Mouse (Mus musculus) adrenal gland, adult 2 months (tissue): ENCODE data around the gene Sox5. TPM values are rescaled to one million over a fixed set of nuclear protein-coding genes. Genes with fewer than 3 reads are reported as not detected.

Source experiments
- DNase-seq: peaks from one replicate; pipeline ENCODE4 v3.0.0; 2021
- long read RNA-seq: library from polyadenylated mRNA; stranded (forward); transcript quantifications from one replicate; pipeline ENCODE4 v2.0.0, GENCODE M21; 2021
- polyA plus RNA-seq: library from polyadenylated mRNA; depleted of rRNA; stranded (reverse); fragments of >200 nt; gene quantifications from 2 replicates; pipeline ENCODE4 v1.2.3, GENCODE M21; 2012; rRNA removed
- total RNA-seq, 2 experiments: library from RNA; stranded (reverse); gene quantifications; 2 replicates each; pipeline ENCODE4 v1.2.3; 2021

Sox5 gene
- 10 to 100 TPM; 17.1 to 17.4 TPM for total RNA-seq
- 3.7 and 4.2 TPM in 2 replicates for polyA plus RNA-seq
- long read RNA-seq = 0 reads

GRCm38 (mm10) chr6:144781431-144782030 lies at the start of gene Sox5:
Sox5 (minus strand) TSS chr6:144781977.
- DNase-seq = peak; percentile 86

DNA sequence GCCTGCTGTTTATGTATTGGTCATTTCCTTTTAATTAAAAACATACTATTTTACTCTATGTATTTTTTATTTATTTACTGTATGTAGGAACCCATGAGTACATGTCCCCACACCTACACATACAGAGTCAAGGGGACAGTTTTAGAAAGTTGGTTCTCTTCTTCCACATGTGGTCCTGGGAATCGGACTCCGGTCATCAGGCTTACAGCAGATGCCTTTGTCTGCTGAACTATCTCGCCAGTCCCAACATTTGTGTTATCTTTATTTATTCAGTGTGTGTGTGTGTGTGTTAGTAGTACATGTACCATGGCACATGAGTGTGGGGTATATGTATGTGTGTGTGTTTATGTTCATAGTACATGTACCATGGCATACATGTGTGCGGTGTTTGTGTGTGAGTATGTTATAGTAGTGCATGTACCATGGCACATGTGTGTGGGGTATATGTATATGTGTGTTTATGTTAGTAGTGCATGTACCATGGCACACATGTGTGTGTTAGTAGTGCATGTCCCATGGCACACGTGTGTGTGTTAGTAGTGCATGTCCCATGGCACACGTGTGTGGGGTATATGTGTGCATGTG lies 43.3 kb upstream of the Sox5 start:
- DNase-seq = no peak

- DNase-seq = no peak
Observed at GRCm38 (mm10) chr6:144824153-144824552, 42.4 kb upstream of the Sox5 start.

DNA sequence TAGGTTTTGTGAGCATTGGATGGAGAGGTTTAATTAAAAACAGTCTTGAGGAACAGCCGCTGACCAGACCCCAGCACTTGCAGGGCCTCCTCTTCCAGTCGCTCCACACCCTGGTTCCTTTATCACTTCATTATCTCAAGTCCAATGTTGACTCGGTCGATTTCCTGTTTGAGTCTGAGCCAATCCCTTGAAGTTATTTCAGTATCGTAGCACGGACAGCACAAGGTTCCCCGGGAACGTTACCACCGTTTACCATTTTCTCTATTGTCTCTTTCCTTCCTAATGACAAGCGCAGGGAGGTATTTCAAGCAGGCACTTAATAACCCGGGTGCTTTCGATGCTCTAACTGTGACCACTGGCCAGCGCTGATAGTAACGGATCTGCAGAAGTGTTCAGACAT lies 40.8 kb upstream of the Sox5 start:
- no peak for DNase-seq

GRCm38 (mm10) chr6:144821019-144821418 lies 39.2 kb upstream of the Sox5 start:
- no peak for DNase-seq

- DNase-seq = no peak
Observed at GRCm38 (mm10) chr6:144818016-144818415, 36.2 kb upstream of the Sox5 start.

DNA sequence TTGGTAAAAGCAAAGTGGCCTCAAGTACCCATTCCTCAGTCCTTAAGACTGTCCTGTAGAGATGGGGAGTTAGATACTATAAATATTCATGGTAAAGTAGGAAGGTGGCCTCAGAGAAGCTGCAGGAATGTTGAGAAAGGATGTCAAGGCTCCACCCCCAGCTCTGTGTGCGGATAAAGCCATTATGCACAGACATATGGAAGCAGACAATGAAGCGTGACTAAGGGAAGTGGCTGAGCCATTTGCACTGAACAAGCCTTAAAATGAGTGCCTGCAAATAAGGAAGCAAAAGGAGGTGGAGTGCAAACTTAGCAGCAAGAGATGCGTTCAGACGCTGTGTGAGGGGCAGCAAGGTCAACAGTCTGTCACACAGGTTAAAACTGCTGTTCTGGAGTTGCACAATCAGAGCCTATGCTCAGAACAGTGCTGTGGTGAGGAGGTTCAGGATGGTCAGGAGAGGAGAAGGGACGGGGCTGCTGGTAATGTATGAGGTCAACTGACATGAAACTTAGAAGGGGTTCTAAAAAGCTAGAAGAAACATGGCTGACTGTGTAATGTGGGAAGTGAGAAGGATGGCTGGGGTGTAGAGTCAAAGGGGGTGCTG lies 35.7 kb upstream of the Sox5 start:
- no peak for DNase-seq

- DNase-seq = no peak
Observed at GRCm38 (mm10) chr6:144815542-144815941, 33.8 kb upstream of the Sox5 start.

DNA sequence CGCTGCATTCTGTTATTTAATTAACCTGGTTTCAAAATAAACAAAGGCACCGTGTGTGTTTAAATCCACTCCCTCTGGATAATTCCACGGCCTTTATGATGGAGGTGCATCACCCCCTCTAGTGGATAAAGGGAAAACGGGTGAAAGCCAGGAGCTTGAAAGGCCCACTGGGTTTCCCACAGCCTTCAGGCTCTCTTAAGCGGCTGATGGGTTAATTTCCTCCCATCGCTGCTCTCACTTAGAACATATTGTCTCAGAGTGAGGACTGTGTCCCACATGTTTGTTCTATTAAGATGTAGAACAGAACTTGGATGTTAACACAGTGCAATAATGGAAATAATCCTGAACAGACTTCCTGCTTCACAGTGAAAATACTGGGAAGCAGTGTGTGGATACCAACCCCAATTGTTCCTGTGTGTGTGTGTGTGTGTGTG lies 33.2 kb upstream of the Sox5 start:
- DNase-seq = peak; percentile 54

GRCm38 (mm10) chr6:144804321-144804720 lies 22.5 kb upstream of the Sox5 start:
- no peak for DNase-seq

DNA sequence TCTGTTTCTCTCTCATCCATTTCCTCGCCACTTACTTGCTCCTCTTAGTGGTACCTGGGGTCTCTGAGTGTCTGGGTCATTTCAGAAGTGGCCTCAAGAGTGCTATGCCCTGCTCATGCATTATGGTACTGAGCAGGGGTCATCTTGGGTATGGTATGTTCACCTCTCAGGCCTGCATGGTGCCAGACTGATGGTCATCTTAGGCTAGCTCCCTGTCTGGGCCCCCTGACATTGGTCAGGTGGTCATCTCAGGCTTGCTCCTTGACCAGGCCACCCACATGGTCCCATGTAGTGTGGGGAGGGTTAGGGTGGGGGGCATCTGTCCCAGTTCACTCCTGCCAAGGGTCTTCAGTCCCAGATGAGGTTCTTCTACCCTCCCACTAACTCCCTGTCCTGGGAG lies 21.3 kb upstream of the Sox5 start:
- DNase-seq = no peak

- no peak for DNase-seq
Observed at GRCm38 (mm10) chr6:144794356-144794755, 12.6 kb upstream of the Sox5 start.

GRCm38 (mm10) chr6:144792871-144793270 lies 11.1 kb upstream of the Sox5 start:
- no peak for DNase-seq

- no peak for DNase-seq
Observed at GRCm38 (mm10) chr6:144783295-144783694, 1.5 kb upstream of the Sox5 start.

- peak; percentile 43 for DNase-seq
Observed at GRCm38 (mm10) chr6:144782866-144783265, 1.1 kb upstream of the Sox5 start.

DNA sequence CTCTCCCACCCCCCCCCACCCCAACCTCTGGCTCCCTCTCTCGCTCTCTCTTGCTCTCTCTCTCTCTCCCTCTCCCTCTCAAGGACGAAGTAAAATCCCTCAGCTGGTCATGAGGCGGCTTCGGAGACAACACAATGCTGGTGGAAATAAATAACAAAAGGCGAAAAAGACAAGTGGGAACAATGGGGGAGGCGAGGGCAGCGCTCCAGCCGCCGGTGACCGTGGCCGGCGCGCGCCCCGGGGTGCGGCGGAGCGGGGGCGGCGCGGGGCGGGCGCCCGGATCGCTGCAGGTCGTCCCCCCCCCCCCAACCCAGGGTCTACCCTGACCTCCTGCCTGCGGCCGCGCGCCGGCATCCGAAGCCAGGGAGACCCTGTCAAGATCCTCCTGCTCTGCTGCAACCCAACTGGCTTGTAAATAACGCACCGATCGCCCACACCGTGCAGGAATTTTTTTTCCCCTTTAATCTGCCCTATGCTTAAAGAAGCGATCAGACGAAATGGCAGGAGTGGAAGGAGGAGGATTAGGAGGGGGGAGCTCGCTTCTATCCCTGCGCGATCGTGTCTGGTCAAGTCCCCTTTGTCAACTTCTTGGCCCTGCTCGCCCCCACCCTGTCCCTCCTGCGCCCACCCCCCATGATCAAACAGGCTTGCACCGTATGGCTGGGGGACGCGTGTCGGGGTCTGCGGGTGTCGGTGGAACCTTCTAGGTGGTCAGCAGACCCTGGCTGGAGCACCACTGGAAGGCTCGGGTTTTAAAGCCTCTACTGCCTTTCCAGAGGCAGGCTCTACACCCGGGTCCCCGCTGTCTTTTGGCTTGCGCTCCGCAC lies 467 bp upstream of the Sox5 start:
- DNase-seq = peak; percentile 63

DNA sequence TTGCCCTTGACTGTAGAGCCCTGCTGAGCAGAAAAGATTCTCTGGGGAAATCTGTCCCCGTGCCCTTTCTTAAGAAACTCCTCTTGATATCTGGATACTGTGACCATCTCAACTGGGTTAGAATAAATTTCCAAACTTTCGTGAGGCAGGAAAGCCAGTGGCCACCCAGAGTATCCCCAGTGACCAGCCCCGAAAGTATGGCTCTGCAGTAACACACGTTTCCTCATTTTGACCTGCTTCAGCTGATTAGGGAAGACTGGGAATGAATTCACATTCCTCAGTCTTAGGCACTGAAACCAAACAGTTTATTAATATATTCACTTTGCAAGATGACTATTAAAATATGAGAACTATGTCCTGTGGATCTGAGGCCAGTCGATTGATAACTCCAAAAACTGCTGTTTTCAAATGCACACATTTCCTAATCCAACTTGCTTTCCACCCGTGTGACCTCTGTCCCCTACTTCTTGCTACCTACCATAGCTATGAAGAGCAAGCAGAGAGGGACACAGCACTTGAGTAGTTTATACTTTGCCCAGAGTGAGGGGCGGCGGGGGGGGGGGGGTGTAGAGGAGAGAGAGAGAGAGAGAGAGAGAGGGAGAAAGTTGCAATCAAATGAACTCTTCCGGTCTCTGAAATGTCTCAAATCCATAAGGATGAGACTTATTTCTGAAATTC lies 1.0 kb downstream of the Sox5 start:
- DNase-seq = peak; percentile 55

DNA sequence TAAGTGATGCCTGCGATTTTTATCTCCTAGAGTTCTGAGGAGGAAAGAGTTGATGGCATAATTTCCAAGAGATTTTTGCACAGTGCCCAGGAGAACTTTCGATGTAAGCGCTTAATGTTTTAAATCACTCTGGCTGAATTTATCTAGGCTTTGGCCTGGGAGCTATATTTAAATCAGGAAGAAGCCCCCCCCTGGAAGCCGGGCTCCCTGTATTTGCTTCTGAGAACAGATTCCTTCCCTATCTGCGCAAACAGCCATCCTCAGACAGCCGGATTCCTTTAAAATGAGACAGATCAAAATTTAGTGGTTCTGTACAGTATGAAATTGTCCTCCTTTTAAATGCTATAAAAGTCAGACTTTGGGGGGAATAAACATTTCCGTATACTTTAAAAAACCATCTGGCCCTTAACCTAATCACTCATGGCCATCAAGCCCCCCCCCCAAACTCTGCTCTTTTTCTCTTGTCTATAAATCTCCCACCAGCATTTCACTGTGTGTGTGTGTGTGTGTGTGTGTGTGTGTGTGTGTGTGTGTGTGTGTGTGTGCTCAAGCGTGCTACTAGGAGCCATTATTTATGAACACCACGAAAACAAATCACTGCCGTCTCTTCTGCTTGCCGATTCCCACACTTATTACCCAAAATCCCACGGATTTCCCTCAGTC lies 1.7 kb downstream of the Sox5 start:
- DNase-seq = no peak

DNA sequence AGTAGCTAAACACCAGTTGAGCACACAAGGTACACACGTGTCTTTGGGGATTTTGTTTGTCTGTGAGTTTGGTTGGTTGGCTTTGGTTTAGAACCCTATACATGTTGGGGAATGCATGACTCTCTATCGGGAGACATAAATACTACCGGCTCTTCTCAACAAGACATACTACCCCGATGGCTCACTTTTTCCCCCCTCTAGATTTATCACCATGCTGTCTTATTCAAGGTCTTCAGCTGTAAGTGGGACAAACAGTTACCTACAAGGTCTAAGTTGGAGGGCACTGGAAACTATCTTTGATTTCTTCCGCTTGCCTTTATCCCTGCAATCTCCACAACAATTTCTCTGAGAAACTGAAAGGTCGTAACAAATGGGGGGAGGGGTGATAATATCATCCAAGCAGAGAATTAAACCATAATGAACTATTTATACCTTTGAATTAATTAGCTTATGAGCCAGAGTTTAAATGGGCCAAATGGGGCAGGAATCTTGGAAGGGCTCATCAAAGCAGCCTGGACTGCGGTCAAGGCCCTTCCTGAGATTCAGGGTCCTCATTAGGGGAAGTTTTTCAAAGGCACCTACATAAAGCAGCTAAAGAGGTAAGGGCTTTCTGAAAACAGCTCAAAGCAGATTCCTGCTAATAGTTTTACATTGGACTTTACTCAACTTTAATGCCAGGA lies 4.3 kb downstream of the Sox5 start:
- peak; percentile 58 for DNase-seq

DNA sequence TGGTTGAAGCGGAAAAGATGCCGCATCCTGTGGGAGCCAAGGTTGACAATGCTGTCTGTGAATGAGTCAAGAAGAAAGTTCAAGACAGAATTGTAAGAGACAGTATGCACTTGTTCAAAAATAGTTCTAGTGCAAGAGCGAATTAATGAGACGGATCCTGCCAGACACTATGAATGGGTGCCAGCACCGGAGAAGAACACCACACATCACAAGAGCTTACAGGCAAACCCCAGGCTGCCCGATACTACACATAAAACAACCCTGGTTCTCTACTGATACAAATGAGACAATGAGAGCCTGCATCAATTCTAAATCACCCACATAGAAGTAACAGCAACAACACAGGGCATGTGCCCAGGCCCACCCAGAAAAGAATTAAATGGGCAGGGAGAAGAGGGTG lies 8.0 kb downstream of the Sox5 start:
- DNase-seq = no peak

DNA sequence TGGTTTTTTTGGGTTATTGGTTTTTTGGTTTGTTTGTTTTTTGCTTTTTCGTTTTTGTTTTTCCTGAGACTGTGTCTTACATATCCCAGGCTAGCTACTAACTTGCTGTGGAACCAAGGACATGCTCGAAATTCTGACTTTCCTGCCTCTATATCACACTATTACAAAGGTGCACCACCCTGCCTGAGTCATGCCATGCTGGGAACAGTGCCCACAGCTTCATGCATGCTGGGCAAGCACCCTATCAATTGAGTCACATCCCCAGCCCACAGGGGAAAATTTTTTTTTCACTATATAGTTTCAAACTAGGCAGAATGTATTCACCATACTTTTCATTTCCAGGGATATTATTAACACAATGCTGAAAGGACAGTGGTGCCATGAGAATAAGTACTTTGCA lies 8.8 kb downstream of the Sox5 start:
- peak; percentile 87 for DNase-seq
